Mouse (Mus musculus): ENCODE data around the gene Rasgrf2. TPM values are rescaled to one million over a fixed set of nuclear protein-coding genes. Genes with fewer than 3 reads are reported as not detected.
A peak's percentile ranks its signal among the peaks of the same experiment; 100 is the strongest.
"Not testable (repeated sequence)": the region's sequence is repeated elsewhere in the genome, so short reads cannot be mapped to it uniquely, and the experiment has no call there.

Rasgrf2 gene
- polyA plus RNA-seq (2015; fragmentation: Nextera tagmentation; extraction: Ambion mirVana), result 0.19 and 0.31 TPM in 2 replicates

- Histone ChIP-seq H3K4me3 (peak within 1 kb of the TSS; percentile 52), H3K4me2 (replicated peaks) (peak within 1 kb of the TSS; percentile 94), H3K36me3 (no peaks in the 10 kb centered on the region), H3K9ac (peak within 1 kb of the TSS; percentile 58), H3K27ac (no peak within 1 kb of the TSS), H3K4me1 (peaks cover 11% of the 10 kb centered on the region; the same call in 1 of the 2 replicates), H3K27me3 (peaks cover 57% of the 10 kb centered on the region), H3K9me3 (no peaks in the 10 kb centered on the region)
- ATAC-seq (ENCODE audit: low FRiP score, low read depth), result peak; percentile 65
- 2% methylated on average over 70 of the region's 70 CpGs for WGBS
Measured at GRCm38 (mm10) chr13:92131384-92132150, at the start of gene Rasgrf2. Rasgrf2 (minus strand) TSS chr13:92131656.

- H3K9ac ChIP-seq; H3K27ac ChIP-seq; H3K9me3 ChIP-seq; H3K36me3 ChIP-seq; H3K4me1 ChIP-seq; ATAC-seq (ENCODE audit: low FRiP score, low read depth); H3K4me2 ChIP-seq (replicated peaks); H3K4me3 ChIP-seq; H3K27me3 ChIP-seq: not testable (repeated sequence)
- 84% methylated on average over 8 of the region's 8 CpGs for WGBS
Measured at GRCm38 (mm10) chr13:92172686-92173085, 41.2 kb upstream of the Rasgrf2 start.

GRCm38 (mm10) chr13:92150551-92150950 is 19.1 kb upstream of the Rasgrf2 start:
- Histone ChIP-seq H3K4me1 (no peaks in the 10 kb centered on the region), H3K9ac (no peak overlapping the region), H3K27ac (no peak overlapping the region), H3K27me3 (no peaks in the 10 kb centered on the region), H3K9me3 (peaks cover 8% of the 10 kb centered on the region), H3K4me3 (no peak overlapping the region), H3K36me3 (no peaks in the 10 kb centered on the region), H3K4me2 (replicated peaks) (no peak overlapping the region)
- WGBS, result 73% methylated on average over 3 of the region's 3 CpGs
- no peak for ATAC-seq (ENCODE audit: low FRiP score, low read depth)

- Histone ChIP-seq H3K9me3 (peaks cover 24% of the 10 kb centered on the region), H3K4me2 (replicated peaks) (no peak overlapping the region), H3K27me3 (no peaks in the 10 kb centered on the region), H3K4me3 (no peak overlapping the region), H3K4me1 (no peaks in the 10 kb centered on the region), H3K9ac (no peak overlapping the region), H3K27ac (no peak overlapping the region), H3K36me3 (no peaks in the 10 kb centered on the region)
- no peak for ATAC-seq (ENCODE audit: low FRiP score, low read depth)
- 73% methylated on average over 4 of the region's 4 CpGs for WGBS
Measured at GRCm38 (mm10) chr13:92148858-92149257, 17.4 kb upstream of the Rasgrf2 start.

GRCm38 (mm10) chr13:92134792-92135191 is 3.3 kb upstream of the Rasgrf2 start:
- H3K9me3 ChIP-seq, result no peaks in the 10 kb centered on the region
- 77% methylated on average over 3 of the region's 3 CpGs for WGBS
- H3K27me3 ChIP-seq, result peaks cover 46% of the 10 kb centered on the region
- no peak overlapping the region for H3K4me2 ChIP-seq (replicated peaks)
- ATAC-seq (ENCODE audit: low FRiP score, low read depth), result no peak
- H3K4me3 ChIP-seq, result no peak overlapping the region
- H3K9ac ChIP-seq, result no peak overlapping the region
- H3K27ac ChIP-seq, result no peak overlapping the region
- H3K4me1 ChIP-seq, result peaks cover 11% of the 10 kb centered on the region; the same call in 1 of the 2 replicates
- H3K36me3 ChIP-seq, result no peaks in the 10 kb centered on the region

GRCm38 (mm10) chr13:92132599-92132998 is 1.1 kb upstream of the Rasgrf2 start:
- WGBS, result 64% methylated on average over 2 of the region's 2 CpGs
- H3K4me1 ChIP-seq, result peaks cover 11% of the 10 kb centered on the region; the same call in 1 of the 2 replicates
- H3K4me2 ChIP-seq (replicated peaks), result no peak overlapping the region
- H3K9ac ChIP-seq, result no peak overlapping the region
- no peak overlapping the region for H3K27ac ChIP-seq
- H3K27me3 ChIP-seq, result peaks cover 57% of the 10 kb centered on the region
- H3K9me3 ChIP-seq, result no peaks in the 10 kb centered on the region
- H3K4me3 ChIP-seq, result no peak overlapping the region
- ATAC-seq (ENCODE audit: low FRiP score, low read depth), result no peak
- no peaks in the 10 kb centered on the region for H3K36me3 ChIP-seq

GRCm38 (mm10) chr13:92130994-92131383 is 467 bp downstream of the Rasgrf2 start:
- Histone ChIP-seq H3K4me2 (replicated peaks) (peak overlapping the region; percentile 94), H3K4me1 (peaks cover 11% of the 10 kb centered on the region; the same call in 1 of the 2 replicates), H3K27ac (no peak overlapping the region), H3K9ac (peak overlapping the region; percentile 58; the same call in 1 of the 2 replicates), H3K36me3 (no peaks in the 10 kb centered on the region), H3K9me3 (no peaks in the 10 kb centered on the region), H3K4me3 (peak overlapping the region; percentile 52), H3K27me3 (peaks cover 57% of the 10 kb centered on the region)
- ATAC-seq (ENCODE audit: low FRiP score, low read depth), result peak; percentile 62; the same call in 1 of the 2 replicates
- WGBS, result 12% methylated on average over 22 of the region's 22 CpGs

GRCm38 (mm10) chr13:92129877-92130276 is 1.6 kb downstream of the Rasgrf2 start:
- H3K27me3 ChIP-seq, result peaks cover 57% of the 10 kb centered on the region
- no peaks in the 10 kb centered on the region for H3K9me3 ChIP-seq
- H3K4me2 ChIP-seq (replicated peaks), result no peak overlapping the region
- 82% methylated on average over 4 of the region's 4 CpGs for WGBS
- H3K36me3 ChIP-seq, result no peaks in the 10 kb centered on the region
- H3K9ac ChIP-seq, result no peak overlapping the region
- no peak for ATAC-seq (ENCODE audit: low FRiP score, low read depth)
- H3K4me1 ChIP-seq, result peaks cover 11% of the 10 kb centered on the region; the same call in 1 of the 2 replicates
- no peak overlapping the region for H3K4me3 ChIP-seq
- no peak overlapping the region for H3K27ac ChIP-seq

GRCm38 (mm10) chr13:92125902-92126301 is 5.6 kb downstream of the Rasgrf2 start:
- Histone ChIP-seq H3K4me2 (replicated peaks) (no peak overlapping the region), H3K9ac (no peak overlapping the region), H3K9me3 (no peaks in the 10 kb centered on the region), H3K27me3 (peaks cover 22% of the 10 kb centered on the region), H3K36me3 (no peaks in the 10 kb centered on the region), H3K27ac (no peak overlapping the region), H3K4me3 (no peak overlapping the region), H3K4me1 (peaks cover under 1% of the 10 kb centered on the region; the same call in 1 of the 2 replicates)
- ATAC-seq (ENCODE audit: low FRiP score, low read depth), result no peak
- 84% methylated on average over 5 of the region's 5 CpGs for WGBS

- ATAC-seq (ENCODE audit: low FRiP score, low read depth), result no peak
- H3K9me3 ChIP-seq, result no peaks in the 10 kb centered on the region
- H3K4me1 ChIP-seq, result no peaks in the 10 kb centered on the region
- no peak overlapping the region for H3K9ac ChIP-seq
- no peak overlapping the region for H3K4me3 ChIP-seq
- 62% methylated on average over 5 of the region's 5 CpGs for WGBS
- no peaks in the 10 kb centered on the region for H3K27me3 ChIP-seq
- no peak overlapping the region for H3K4me2 ChIP-seq (replicated peaks)
- H3K27ac ChIP-seq, result no peak overlapping the region
- no peaks in the 10 kb centered on the region for H3K36me3 ChIP-seq
Measured at GRCm38 (mm10) chr13:92119623-92120022, 11.8 kb downstream of the Rasgrf2 start.

- H3K4me1 ChIP-seq, result no peaks in the 10 kb centered on the region
- H3K4me3 ChIP-seq, result no peak overlapping the region
- H3K4me2 ChIP-seq (replicated peaks), result no peak overlapping the region
- no peaks in the 10 kb centered on the region for H3K36me3 ChIP-seq
- H3K27me3 ChIP-seq, result no peaks in the 10 kb centered on the region
- 73% methylated on average over 3 of the region's 3 CpGs for WGBS
- no peak for ATAC-seq (ENCODE audit: low FRiP score, low read depth)
- H3K9me3 ChIP-seq, result no peaks in the 10 kb centered on the region
- H3K9ac ChIP-seq, result no peak overlapping the region
- H3K27ac ChIP-seq, result no peak overlapping the region
Measured at GRCm38 (mm10) chr13:92114076-92114475, 17.4 kb downstream of the Rasgrf2 start.

- no peaks in the 10 kb centered on the region for H3K36me3 ChIP-seq
- H3K27ac ChIP-seq, result no peak overlapping the region
- no peaks in the 10 kb centered on the region for H3K27me3 ChIP-seq
- H3K9me3 ChIP-seq, result no peaks in the 10 kb centered on the region
- H3K4me3 ChIP-seq, result no peak overlapping the region
- no peaks in the 10 kb centered on the region for H3K4me1 ChIP-seq
- WGBS, result 68% methylated on average over 4 of the region's 4 CpGs
- ATAC-seq (ENCODE audit: low FRiP score, low read depth), result no peak
- H3K4me2 ChIP-seq (replicated peaks), result no peak overlapping the region
- no peak overlapping the region for H3K9ac ChIP-seq
Measured at GRCm38 (mm10) chr13:92108237-92108636, 23.2 kb downstream of the Rasgrf2 start.
